Mouse (Mus musculus) layer of hippocampus, adult 18-20 months (tissue): Measurements from ENCODE around the gene Blm. TPM values are rescaled to one million over a fixed set of nuclear protein-coding genes. Genes with fewer than 3 reads are reported as not detected.

Experiments used
- DNase-seq, 2 experiments: peaks; one replicate each; pipeline ENCODE4 v3.0.0; 2022; ENCODE audit warnings: low spot score in 2 of 2
- total RNA-seq, 2 experiments: library from RNA; stranded (reverse); gene quantifications; 2 replicates each; pipeline ENCODE4 v1.2.3; 2021

Blm gene
- total RNA-seq, 2 experiments from 2014 or later: 3.0 to 3.2 TPM

DNA sequence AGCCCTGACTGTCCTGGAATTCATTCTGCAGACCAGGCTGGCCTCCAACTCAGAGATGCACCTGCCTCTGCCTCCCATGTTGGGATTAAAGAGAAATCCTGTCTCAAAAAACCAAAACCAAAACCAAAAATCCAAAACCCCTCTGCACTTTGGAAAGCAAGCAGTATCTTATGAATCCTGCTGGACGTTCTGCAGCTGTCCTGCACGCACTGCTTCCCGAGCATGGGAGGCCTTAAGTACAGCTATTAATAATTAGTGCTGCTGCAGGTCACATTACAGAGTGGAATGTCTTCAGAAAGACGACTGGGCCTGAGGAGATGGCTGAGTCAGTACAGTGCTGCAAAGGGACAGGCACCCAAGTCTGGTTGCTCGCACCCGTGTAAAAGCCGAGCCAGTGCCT, 73.0 kb downstream of the Blm start:
- no peak for DNase-seq

DNA sequence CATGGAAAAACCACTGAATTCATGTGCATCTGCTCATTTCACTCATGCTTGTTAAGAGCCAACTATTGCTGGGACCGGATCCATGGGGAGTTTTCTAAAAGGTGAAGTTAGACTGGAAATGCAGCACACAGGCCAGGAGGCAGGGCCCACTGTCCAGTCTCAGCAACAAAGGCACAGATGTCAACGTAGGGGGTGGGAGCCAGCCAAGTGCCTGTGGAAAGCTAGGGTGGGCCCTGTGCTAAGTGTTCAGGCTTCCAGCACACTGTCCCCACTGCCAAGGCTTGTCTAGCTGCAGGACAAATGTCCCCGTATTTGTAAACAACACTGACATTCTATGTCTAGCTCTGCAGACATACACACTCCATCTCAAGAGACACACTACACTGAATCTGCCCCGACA, 74.0 kb downstream of the Blm start:
- DNase-seq: no peak

DNA sequence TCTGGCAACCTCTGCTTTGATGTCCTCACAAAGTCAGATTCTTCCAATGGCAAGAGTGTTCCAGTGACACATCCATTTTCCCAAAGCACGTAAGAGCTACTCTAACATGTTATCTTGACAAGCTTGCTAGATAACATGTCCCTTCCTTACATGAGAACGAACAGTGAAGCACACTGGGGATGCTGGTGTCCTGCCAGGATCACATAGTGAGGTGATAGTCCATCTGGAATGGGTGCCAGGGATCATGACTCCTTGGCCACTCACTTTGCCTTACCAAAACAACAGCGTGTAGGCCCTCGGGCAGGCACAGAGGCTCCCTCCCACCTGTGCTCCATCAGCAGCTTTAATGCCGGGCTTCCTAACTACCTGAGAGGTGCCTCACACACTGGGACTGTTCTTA, 74.7 kb downstream of the Blm start:
- no peak for DNase-seq

DNA sequence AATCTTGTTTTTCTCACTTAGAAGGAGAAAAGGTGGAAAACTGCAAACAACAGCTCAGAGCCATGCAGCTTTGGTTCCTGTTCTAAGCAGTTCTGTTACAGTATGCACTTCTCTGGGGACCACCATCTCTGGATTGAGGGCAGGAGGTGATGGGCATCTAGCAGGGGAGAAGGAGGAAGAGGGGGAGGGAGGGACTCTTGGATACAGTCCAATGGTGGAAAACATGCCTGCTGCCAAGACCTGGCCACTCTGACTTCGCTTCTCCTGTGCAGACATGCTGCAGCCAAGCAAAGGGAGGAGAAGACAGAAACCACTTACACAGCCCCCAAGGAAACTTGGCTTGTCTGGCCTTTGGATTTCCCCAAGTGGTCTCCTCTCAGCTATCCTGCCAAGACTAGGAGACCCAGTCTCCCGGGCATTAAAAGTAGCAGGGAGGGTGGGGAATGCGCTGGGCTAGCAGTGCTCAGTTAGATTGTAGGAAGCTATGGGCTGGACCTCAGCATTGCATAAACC, 77.0 kb downstream of the Blm start:
- DNase-seq: no peak

DNA sequence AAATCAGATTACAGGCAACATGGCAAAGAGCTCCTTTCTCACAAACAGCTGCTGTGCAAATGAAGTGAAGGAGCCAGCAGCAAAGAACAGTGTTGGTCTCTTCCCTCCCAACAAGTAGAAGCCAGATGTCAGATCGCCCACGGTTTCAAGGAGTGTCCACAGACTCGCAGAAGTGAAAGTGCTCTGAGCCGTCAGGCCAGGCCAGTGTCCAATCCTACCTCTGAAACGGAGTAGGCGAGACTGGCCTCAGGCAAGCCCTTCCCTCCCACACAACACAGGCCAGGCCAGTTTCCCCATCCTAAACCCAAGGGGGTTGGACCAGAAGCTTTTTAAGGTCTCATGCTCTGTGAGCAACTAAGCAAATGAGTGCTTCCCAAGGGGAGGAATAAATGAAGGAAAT, 77.7 kb downstream of the Blm start:
- DNase-seq: no peak

DNA sequence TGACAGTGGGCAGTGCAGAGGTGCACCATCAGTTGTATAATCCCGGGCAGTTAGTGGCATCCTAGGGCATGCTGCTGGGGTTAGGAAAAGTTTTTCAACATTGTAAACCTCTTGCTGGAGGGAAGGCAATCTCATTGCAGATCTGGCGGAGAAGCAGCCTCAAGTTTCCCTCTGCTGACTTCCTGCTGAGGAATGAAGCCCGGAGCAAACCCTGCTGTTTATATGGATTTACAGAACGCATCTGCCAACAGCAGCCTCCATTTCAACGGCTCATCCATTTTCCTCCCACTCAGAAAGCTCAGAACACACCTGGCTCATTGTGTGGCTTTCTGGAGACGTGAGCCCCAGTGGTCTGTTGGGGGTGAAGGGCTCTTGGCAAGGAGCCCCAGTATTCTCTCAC, 78.6 kb downstream of the Blm start:
- no peak for DNase-seq

DNA sequence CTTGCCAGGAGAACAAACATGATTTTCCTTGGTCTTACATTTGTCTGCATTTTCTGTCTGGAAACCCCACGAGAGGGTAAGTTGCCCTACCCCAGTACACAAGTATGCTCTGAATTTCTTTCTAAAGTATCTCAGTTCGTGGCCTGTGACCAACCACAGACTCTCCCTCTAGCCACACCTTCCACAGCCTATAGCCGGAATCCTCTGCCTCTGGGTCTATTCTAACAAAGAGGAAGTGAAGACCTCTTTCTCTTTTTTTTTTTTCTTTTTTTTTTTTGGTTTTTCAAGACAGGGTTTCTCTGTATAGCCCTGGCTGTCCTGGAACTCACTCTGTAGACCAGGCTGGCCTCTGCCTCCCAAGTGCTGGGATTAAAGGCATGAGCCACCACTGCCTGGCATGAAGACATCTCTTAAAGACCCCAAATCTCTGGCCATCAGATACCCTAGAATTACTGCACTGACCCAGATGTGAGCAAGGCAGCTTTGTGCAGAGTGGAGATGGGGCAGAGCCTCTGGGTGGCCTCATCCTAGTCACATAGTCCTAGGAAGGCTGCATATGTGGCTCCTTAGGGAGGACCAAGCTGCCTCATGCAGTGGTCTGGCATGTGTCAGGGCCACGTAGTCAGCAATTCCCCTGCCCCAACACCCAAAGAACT, 79.3 kb downstream of the Blm start:
- no peak for DNase-seq

DNA sequence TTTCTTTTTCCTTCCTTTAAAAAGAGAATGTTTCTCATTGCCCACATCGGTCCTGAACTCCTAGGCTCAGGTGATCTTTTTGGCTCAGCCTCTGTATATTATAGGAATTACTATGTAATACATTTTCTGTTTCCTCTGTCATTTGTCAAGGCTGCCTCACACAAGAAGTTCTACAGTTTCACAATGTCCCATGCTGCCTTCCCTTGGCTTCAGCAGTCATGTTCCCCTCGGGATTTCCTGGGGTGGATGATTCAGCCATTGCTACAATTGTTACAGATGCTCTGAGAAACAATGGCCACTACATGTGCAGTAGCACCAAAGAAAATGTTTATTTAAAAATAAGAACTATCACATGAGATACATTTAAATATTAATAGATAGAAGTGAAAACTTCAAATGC, 80.1 kb downstream of the Blm start:
- no peak for DNase-seq

DNA sequence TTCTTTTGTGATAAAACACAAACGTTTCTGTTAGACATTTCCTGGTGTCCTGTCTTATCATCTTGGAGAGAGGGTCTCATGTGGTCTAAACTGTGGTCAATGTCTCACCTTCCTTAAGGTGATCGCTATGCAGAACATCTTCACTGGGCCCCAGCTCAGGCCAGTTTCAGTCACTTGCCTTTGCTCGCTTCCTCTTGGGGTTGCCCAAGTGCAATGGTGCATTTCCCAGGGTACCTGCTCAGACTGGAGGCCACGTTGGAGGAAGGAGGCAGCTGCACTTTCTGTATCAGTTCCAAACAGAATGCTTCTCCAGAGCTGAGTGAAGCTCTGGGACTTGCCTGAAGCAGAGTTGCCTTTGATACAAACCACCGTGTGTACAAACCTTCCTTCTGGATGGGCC, 80.9 kb downstream of the Blm start:
- no peak for DNase-seq

DNA sequence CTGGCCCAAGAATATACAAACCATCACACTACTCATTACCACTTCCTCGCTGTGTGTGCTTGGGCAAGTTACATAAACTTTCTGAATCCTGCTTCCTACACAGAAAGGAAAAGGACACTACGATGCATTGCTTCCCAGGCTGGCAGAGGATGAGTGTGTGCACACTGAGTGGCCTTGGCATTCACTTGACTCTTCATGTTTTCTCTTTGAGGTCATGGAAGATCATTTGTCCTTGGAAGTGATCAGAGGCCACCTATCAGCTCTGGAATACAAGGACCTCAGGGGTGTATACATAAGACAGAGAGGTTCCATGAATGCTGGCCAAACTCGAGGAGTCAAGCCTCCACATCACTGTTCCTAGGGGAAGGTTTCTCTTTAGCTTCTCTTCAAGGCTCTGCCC, 81.8 kb downstream of the Blm start:
- DNase-seq: no peak

DNA sequence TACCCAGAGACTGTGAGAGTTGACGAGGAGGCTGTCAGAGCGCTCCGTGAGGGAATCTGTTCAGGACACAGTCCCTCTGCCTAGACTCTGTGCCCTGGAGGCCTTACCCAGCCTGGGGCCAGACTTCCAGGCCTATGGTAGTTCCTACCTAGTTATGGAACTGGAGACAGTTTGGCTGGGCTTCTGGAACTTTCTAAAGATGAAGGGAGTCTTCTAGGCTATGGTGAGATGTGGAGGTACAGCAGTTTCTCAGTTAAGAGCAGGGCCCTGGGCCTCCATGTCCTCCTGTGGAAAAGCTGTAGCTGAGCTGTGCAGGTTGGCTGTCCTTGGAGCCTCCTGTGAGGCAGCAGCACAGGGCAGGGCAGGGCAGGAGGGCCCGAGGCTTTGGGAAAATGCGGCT, 82.7 kb downstream of the Blm start:
- DNase-seq: no peak

DNA sequence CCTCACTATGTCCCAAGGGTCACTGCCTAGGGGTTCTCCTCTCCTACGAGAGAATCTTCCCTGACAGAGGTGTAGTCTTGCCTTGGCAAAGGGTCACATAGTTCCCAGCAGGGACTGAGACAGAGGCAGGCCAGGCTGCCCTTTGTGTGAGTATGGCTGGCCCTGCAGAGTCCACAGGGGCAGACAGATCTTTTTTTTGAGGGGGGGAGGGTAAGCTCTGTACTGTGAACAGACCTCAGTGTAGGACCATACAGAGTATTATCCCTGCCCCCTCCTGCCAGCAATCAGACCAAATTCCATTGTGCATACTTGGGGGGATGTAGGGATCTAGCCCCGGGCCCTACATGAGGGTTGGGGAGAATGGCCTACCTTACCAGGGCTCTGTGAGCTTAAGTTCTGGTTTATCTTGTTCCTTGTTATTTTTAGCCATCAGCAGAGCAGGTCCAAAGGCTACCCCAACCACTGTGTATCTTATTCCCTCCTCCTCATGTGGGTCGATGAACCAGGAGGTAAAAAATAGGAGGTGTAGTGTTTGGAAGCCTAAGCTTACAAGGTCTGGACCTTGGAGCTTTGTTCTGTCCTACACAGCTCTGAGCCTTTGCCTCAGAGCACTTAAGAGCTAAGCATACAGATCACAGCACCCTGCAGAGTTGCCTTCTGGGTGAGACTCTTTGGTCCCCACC, 83.2 kb downstream of the Blm start:
- no peak for DNase-seq

DNA sequence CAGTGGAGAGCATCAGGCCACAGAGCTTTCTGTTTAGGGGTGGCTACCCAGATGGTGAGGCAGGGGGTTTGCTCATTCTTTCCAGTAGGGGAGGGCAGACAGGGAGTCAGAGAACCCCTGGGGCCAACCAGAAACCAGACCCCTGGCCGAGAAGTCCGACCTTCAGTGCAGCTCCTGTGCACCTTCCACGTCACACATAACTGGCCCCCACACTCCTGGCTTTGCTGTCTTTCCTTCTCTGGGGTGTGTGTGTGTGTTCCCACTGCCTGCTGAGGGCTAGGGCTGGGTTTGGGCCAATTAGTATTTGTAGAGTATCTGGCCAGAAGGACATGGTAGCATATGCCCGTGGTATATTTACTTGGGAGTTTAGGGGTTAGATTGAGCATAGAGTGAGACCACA, 84.6 kb downstream of the Blm start:
- DNase-seq: no peak

DNA sequence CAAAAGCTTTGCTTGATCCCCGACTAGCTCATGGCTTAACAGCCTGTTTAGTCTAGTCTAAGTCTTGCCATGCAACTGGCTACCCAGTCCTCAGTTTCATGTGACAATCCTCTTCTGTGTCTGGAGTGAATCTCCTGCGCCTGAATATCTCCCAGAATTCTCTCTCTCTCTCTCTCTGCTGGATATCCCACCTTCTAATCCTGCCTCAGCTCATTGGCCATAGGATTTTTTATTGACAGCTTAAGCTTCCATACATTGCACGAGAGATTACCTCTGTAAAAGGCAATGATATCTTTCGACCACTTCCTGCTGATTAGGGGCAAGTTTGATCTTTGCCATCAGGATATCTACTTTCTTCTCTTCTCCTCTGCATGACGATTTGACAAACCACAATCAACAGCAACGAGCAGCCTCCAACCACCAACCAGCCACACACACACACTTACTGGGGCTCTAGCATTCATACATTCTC, 85.3 kb downstream of the Blm start:
- DNase-seq: no peak

DNA sequence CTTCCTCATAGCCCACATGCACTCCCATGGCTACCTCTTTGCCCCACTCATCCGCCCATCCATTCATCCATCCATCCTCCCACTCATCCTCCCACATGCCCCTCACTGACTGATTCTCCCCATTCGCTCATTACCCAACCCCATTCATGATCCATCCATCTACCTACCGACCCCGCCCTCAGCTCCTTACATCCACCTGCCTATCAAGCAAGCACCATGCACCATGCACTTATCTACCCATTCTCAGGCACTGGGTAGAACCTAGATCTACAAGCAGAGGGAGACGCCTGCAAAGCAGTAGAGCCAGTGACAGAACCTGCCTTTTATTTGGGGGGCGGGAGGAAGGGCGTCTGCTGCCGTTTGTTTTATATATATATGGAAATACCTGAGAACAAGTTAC, 87.6 kb downstream of the Blm start:
- no peak for DNase-seq

DNA sequence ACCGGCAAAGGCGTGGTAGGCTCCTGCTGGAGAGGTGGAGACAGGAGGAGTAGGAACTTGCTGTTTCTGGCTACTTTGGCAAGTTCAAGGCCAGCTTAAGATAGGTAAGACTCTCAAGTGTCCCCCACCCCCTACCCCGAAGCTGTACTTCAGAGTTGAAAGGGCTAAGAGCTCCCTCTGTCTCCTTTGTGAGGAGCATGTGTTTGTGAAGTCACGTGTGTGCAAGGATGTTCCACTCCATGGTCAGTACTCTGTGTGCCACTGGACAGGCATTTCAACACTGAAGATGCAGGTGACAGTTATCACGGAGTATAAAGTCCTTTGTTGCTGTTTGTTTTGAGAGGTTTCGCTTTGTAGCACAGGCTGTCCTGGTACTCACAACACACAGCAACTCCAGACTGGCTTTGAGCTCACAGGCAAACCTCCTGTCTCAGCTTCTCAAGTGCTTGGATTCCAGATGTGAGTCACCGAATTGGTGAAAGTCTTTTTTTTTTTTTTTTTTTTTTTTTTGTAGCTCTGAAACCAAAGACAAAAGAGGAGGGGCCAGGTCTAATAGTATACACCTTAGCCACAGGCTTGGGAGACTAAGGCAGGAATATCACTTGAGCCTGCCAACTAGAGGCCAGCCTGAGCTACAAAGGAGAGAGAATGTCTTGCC, 88.6 kb downstream of the Blm start:
- DNase-seq: no peak

DNA sequence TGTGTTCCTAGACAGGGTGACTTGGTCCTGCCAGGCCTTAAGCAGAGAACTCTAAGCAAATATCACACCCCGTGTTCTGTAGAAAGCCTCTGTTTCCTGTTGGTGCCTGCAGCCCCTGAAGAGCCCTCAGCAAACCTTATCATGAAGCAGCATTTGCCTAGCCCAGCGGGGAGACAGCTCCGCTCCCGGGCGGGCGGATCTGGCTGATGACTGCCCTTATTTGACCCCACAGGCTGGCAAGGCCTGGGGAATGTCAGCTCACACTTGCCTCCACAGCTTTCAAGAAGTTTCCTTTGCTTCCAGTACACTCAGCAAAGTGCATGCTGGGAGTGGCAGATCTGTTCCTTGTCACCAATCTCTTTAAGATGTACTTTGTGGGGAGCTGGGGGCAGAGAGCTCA, 89.4 kb downstream of the Blm start:
- DNase-seq: no peak

DNA sequence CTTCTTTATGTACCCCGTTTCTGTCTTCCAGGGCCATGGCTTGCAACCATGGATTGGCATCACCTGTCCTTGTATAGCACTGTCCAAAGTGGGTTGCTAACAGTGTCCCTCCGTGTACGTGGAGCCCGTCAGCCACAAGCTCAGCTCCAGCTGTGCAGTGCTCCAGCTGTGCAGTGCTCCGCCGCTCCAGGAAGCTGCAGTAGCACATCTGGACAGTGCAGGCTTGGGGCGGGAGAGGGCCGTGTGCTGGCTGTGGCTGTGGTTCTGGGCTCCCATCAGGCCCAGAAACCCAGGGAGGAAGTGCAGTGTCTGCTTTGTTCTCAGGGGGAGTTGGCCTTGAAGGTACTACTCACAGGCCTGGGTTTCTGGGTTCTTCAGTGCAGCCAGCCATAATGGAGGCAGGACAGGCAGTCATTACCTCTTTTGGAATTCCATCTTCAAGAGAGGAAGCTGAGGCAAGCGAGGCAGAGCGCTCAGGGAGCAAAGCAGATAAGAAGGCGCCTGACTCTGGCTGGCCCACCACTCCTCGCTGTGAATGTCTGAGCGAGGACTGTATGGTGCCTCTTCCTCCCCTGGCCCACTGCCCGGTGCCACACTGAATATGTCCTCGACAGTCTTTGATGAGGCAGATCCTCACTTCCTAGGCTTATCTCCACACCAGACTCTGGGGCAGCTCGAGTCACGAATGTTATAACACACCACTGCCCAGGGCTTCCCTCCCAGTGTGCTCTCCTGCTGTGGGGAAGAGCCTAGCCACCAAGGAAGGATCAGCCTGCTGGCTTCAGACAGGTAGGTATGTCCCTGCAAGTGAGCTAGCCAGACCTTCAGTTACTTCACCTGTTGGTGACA, 90.3 kb downstream of the Blm start:
- DNase-seq: no peak

DNA sequence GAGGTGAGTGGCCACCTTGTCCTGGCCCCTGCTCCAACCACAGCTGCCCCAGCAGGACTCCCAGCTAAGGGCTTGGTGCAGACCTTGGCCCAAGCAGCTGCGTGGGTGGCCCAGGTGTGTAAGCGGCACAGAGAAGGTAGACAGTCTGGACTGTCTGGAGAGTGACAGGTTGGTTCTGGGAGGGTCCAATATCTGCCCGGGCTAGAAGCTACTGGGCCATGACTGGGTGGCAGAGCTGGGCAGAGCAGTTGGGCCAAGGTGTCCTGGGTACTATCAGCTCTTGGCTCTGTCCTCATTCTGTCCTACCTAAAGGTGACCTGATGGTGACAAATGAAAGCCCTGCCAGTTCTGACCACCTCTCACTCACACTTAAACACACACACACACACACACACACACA, 91.8 kb downstream of the Blm start:
- DNase-seq: no peak

DNA sequence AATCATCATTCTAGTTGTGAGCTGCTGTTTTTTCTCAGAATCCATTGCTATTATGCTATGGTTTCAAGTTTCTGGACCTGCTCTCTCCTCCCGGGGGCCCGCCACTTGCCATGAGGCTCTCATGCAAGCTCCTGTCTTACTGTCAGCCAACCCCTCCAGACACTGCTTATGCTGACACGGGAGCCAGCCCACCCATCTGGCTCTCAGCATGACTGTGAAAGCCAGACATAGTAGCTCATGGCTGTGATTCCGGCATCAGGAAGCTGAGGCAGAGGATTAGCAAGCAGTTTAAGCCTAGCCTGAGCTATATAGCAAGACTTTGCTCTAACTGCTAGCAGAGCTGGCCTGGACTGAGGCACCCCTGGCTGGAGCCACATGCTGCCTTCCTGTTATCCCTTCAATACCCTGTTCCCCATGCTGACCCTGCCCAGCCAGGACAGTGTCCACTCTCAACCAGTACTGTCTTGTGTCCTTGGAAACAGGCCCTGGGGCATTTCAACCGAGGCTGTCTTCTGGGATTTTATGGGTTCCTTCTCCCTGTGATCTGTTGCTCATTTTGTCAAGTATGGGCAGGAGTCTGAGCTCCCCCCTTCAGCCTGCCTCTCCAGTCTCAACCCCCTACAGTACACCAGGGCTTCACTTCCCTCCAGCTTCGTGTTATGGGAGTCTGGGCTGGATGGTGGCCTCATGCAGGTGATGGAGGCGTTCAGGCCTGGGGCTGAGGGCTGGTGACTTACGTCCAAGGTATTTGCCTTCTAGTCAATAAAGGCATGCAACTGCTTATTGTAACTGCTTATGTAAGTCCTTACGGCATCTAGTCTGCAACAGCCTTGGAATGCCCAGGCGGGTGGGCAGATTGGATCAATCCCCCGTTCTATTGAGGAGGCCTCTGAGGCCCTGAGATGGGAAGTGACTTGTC, 92.7 kb downstream of the Blm start:
- DNase-seq: peak in 1 of 2 experiments; percentile 32
